Mouse (Mus musculus): ENCODE measurements at regions not wholly inside any gene's neighbourhood (a gene's known extent, or its start where the extent isn't known, plus 50 kb on each side); places are given as distances from the start of the nearest gene placed in this dataset.

GRCm38 (mm10) chr14:11477731-11478130 lies 75.6 kb upstream of the Ptprg start:
- TF ChIP-seq POLR2A (IDR thresholded peaks at IDR 0.05; ENCODE audit: low read depth, low read length) (no peak), CTCF (conservative IDR thresholded peaks at IDR 0.05; ENCODE audit: insufficient read depth, insufficient read length, low read depth, low read length) (no peak)
- H3K4me3 ChIP-seq (ENCODE audit: insufficient read depth, low read depth, low read length): no peak overlapping the region
- no peak overlapping the region for H3K27ac ChIP-seq (ENCODE audit: insufficient read depth, low read depth, low read length)
- H3K27me3 ChIP-seq (replicated peaks; ENCODE audit: control insufficient read depth, insufficient read depth, low read length): no peaks in the 10 kb centered on the region
- no peaks in the 10 kb centered on the region for H3K36me3 ChIP-seq (ENCODE audit: control insufficient read depth, insufficient read depth, low read length)
- WGBS: 56% methylated on average over 3 of the region's 3 CpGs
- peaks cover 5% of the 10 kb centered on the region; the same call in 1 of the 2 replicates for H3K4me1 ChIP-seq (ENCODE audit: control insufficient read depth, insufficient read depth, low read length)
- DNase-seq: peak; percentile 69

GRCm38 (mm10) chr14:11482151-11482550 lies 71.2 kb upstream of the Ptprg start:
- Histone ChIP-seq H3K4me1 (ENCODE audit: control insufficient read depth, insufficient read depth, low read length) (peaks cover 5% of the 10 kb centered on the region; the same call in 1 of the 2 replicates), H3K27me3 (replicated peaks; ENCODE audit: control insufficient read depth, insufficient read depth, low read length) (no peaks in the 10 kb centered on the region), H3K27ac (ENCODE audit: insufficient read depth, low read depth, low read length) (no peak overlapping the region), H3K4me3 (ENCODE audit: insufficient read depth, low read depth, low read length) (no peak overlapping the region), H3K36me3 (ENCODE audit: control insufficient read depth, insufficient read depth, low read length) (no peaks in the 10 kb centered on the region)
- 35% methylated on average over 4 of the region's 4 CpGs for WGBS
- TF ChIP-seq POLR2A (IDR thresholded peaks at IDR 0.05; ENCODE audit: low read depth, low read length) (no peak), CTCF (conservative IDR thresholded peaks at IDR 0.05; ENCODE audit: insufficient read depth, insufficient read length, low read depth, low read length) (no peak)
- DNase-seq: no peak

- Histone ChIP-seq H3K4me1 (ENCODE audit: control insufficient read depth, insufficient read depth, low read length) (no peaks in the 10 kb centered on the region), H3K4me3 (ENCODE audit: insufficient read depth, low read depth, low read length) (no peak overlapping the region), H3K36me3 (ENCODE audit: control insufficient read depth, insufficient read depth, low read length) (no peaks in the 10 kb centered on the region), H3K27ac (ENCODE audit: insufficient read depth, low read depth, low read length) (no peak overlapping the region), H3K27me3 (replicated peaks; ENCODE audit: control insufficient read depth, insufficient read depth, low read length) (no peaks in the 10 kb centered on the region)
- no peak for DNase-seq
- no peak for TF ChIP-seq POLR2A (IDR thresholded peaks at IDR 0.05; ENCODE audit: low read depth, low read length)
- no peak for TF ChIP-seq CTCF (conservative IDR thresholded peaks at IDR 0.05; ENCODE audit: insufficient read depth, insufficient read length, low read depth, low read length)
- 65% methylated on average over 3 of the region's 3 CpGs for WGBS
Measured at GRCm38 (mm10) chr14:11486287-11486686, 67.0 kb upstream of the Ptprg start.

DNA sequence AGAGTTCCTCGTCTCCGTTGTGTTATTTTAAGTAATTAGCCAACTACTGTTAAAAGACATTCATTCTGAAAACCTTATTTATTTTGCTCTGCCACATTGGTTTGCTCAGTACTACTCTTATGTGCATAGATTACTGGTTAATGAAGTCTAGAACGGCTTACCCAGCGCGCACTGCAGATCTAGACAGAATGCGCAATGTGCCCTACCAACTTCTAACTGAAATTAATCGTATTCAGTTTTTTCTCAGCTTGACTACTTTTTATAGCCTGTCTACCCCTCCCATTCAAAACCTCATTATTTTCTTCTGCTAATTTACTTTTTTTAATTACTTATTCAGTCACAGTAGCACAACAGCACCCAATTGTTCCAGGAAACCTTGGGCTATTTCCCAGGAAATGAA lies 51.6 kb upstream of the Ptprg start:
- Histone ChIP-seq H3K36me3 (ENCODE audit: control insufficient read depth, insufficient read depth, low read length) (no peaks in the 10 kb centered on the region), H3K4me1 (ENCODE audit: control insufficient read depth, insufficient read depth, low read length) (no peaks in the 10 kb centered on the region), H3K27ac (ENCODE audit: insufficient read depth, low read depth, low read length) (no peak overlapping the region), H3K4me3 (ENCODE audit: insufficient read depth, low read depth, low read length) (no peak overlapping the region), H3K27me3 (replicated peaks; ENCODE audit: control insufficient read depth, insufficient read depth, low read length) (no peaks in the 10 kb centered on the region)
- no peak for DNase-seq
- WGBS: 74% methylated on average over 7 of the region's 7 CpGs
- TF ChIP-seq POLR2A (IDR thresholded peaks at IDR 0.05; ENCODE audit: low read depth, low read length): no peak
- TF ChIP-seq CTCF (conservative IDR thresholded peaks at IDR 0.05; ENCODE audit: insufficient read depth, insufficient read length, low read depth, low read length): no peak

GRCm38 (mm10) chr14:11503156-11503555 lies 50.2 kb upstream of the Ptprg start:
- no peak overlapping the region for H3K4me3 ChIP-seq (ENCODE audit: insufficient read depth, low read depth, low read length)
- H3K27ac ChIP-seq (ENCODE audit: insufficient read depth, low read depth, low read length): no peak overlapping the region
- H3K36me3 ChIP-seq (ENCODE audit: control insufficient read depth, insufficient read depth, low read length): no peaks in the 10 kb centered on the region
- peak; percentile 23 for DNase-seq
- TF ChIP-seq POLR2A (IDR thresholded peaks at IDR 0.05; ENCODE audit: low read depth, low read length) (no peak), CTCF (conservative IDR thresholded peaks at IDR 0.05; ENCODE audit: insufficient read depth, insufficient read length, low read depth, low read length) (no peak)
- no peaks in the 10 kb centered on the region for H3K27me3 ChIP-seq (replicated peaks; ENCODE audit: control insufficient read depth, insufficient read depth, low read length)
- no peaks in the 10 kb centered on the region for H3K4me1 ChIP-seq (ENCODE audit: control insufficient read depth, insufficient read depth, low read length)
